Mouse (Mus musculus): Measurements from ENCODE around the gene Gm10188. TPM values are rescaled to one million over a fixed set of nuclear protein-coding genes. Genes with fewer than 3 reads are reported as not detected.

The Gm10188 gene
- polyA plus RNA-seq, 1 experiment, result not detected

- Histone ChIP-seq H3K4me3 (replicated peaks; ENCODE audit: extremely low read depth, low read depth, low read length) (no peak overlapping the region), H3K4me1 (ENCODE audit: control insufficient read depth, insufficient read depth, low read length) (peaks cover 4% of the 10 kb centered on the region)
- WGBS, result 87% methylated on average over 6 of the region's 6 CpGs
Measured at GRCm38 (mm10) chr1:132199244-132199643, 30.3 kb downstream of the Gm10188 start.

GRCm38 (mm10) chr1:132198401-132199071 is 31.0 kb downstream of the Gm10188 start:
- WGBS, result 89% methylated on average over 16 of the region's 16 CpGs
- Histone ChIP-seq H3K4me3 (replicated peaks; ENCODE audit: extremely low read depth, low read depth, low read length) (no peak overlapping the region), H3K4me1 (ENCODE audit: control insufficient read depth, insufficient read depth, low read length) (peaks cover 4% of the 10 kb centered on the region)
- no peak for TF ChIP-seq POLR2A (IDR thresholded peaks at IDR 0.05; ENCODE audit: borderline replicate concordance, extremely low read depth, low read depth, low read length)
- TF ChIP-seq CTCF (IDR thresholded peaks at IDR 0.05; ENCODE audit: insufficient read depth, low read length), result no peak
- no peak for DNase-seq

More at GRCm38 (mm10) chr1:132199244-132199643, 30.3 kb downstream of the Gm10188 start:
- DNase-seq, result no peak
- TF ChIP-seq CTCF (IDR thresholded peaks at IDR 0.05; ENCODE audit: insufficient read depth, low read length), result no peak
- TF ChIP-seq POLR2A (IDR thresholded peaks at IDR 0.05; ENCODE audit: borderline replicate concordance, extremely low read depth, low read depth, low read length), result no peak

- WGBS, result 39% methylated on average over 9 of the region's 9 CpGs
- H3K4me1 ChIP-seq (ENCODE audit: control insufficient read depth, insufficient read depth, low read length), result peaks cover 4% of the 10 kb centered on the region
- TF ChIP-seq POLR2A (IDR thresholded peaks at IDR 0.05; ENCODE audit: borderline replicate concordance, extremely low read depth, low read depth, low read length), result no peak
- DNase-seq, result no peak
- H3K4me3 ChIP-seq (replicated peaks; ENCODE audit: extremely low read depth, low read depth, low read length), result no peak overlapping the region
Measured at GRCm38 (mm10) chr1:132197666-132198065, 31.9 kb downstream of the Gm10188 start.

- no peak overlapping the region for H3K4me3 ChIP-seq (replicated peaks; ENCODE audit: extremely low read depth, low read depth, low read length)
- DNase-seq, result no peak
- 42% methylated on average over 7 of the region's 7 CpGs for WGBS
- H3K4me1 ChIP-seq (ENCODE audit: control insufficient read depth, insufficient read depth, low read length), result peaks cover 4% of the 10 kb centered on the region
- no peak for TF ChIP-seq CTCF (IDR thresholded peaks at IDR 0.05; ENCODE audit: insufficient read depth, low read length)
- no peak for TF ChIP-seq POLR2A (IDR thresholded peaks at IDR 0.05; ENCODE audit: borderline replicate concordance, extremely low read depth, low read depth, low read length)
Measured at GRCm38 (mm10) chr1:132196337-132196736, 33.2 kb downstream of the Gm10188 start.

- Histone ChIP-seq H3K4me3 (replicated peaks; ENCODE audit: extremely low read depth, low read depth, low read length) (no peak overlapping the region), H3K4me1 (ENCODE audit: control insufficient read depth, insufficient read depth, low read length) (peaks cover 4% of the 10 kb centered on the region)
- no peak for DNase-seq
- no peak for TF ChIP-seq CTCF (IDR thresholded peaks at IDR 0.05; ENCODE audit: insufficient read depth, low read length)
- TF ChIP-seq POLR2A (IDR thresholded peaks at IDR 0.05; ENCODE audit: borderline replicate concordance, extremely low read depth, low read depth, low read length), result no peak
- WGBS, result 56% methylated on average over 5 of the region's 5 CpGs
Measured at GRCm38 (mm10) chr1:132195681-132196080, 33.9 kb downstream of the Gm10188 start.

GRCm38 (mm10) chr1:132195100-132195499 is 34.5 kb downstream of the Gm10188 start:
- WGBS, result 58% methylated on average over 9 of the region's 9 CpGs
- H3K4me3 ChIP-seq (replicated peaks; ENCODE audit: extremely low read depth, low read depth, low read length), result no peak overlapping the region
- H3K4me1 ChIP-seq (ENCODE audit: control insufficient read depth, insufficient read depth, low read length), result peaks cover 4% of the 10 kb centered on the region
- no peak for TF ChIP-seq CTCF (IDR thresholded peaks at IDR 0.05; ENCODE audit: insufficient read depth, low read length)
- no peak for TF ChIP-seq POLR2A (IDR thresholded peaks at IDR 0.05; ENCODE audit: borderline replicate concordance, extremely low read depth, low read depth, low read length)
- no peak for DNase-seq

GRCm38 (mm10) chr1:132194624-132195023 is 34.9 kb downstream of the Gm10188 start:
- Histone ChIP-seq H3K4me1 (ENCODE audit: control insufficient read depth, insufficient read depth, low read length) (peaks cover 4% of the 10 kb centered on the region), H3K4me3 (replicated peaks; ENCODE audit: extremely low read depth, low read depth, low read length) (no peak overlapping the region)
- DNase-seq, result no peak
- no peak for TF ChIP-seq CTCF (IDR thresholded peaks at IDR 0.05; ENCODE audit: insufficient read depth, low read length)
- TF ChIP-seq POLR2A (IDR thresholded peaks at IDR 0.05; ENCODE audit: borderline replicate concordance, extremely low read depth, low read depth, low read length), result no peak
- 49% methylated on average over 3 of the region's 3 CpGs for WGBS

GRCm38 (mm10) chr1:132193806-132194205 is 35.8 kb downstream of the Gm10188 start:
- no peak overlapping the region for H3K4me3 ChIP-seq (replicated peaks; ENCODE audit: extremely low read depth, low read depth, low read length)
- 70% methylated on average over 3 of the region's 3 CpGs for WGBS
- TF ChIP-seq POLR2A (IDR thresholded peaks at IDR 0.05; ENCODE audit: borderline replicate concordance, extremely low read depth, low read depth, low read length), result no peak
- no peak for TF ChIP-seq CTCF (IDR thresholded peaks at IDR 0.05; ENCODE audit: insufficient read depth, low read length)
- DNase-seq, result no peak
- peaks cover 4% of the 10 kb centered on the region for H3K4me1 ChIP-seq (ENCODE audit: control insufficient read depth, insufficient read depth, low read length)

- H3K4me1 ChIP-seq (ENCODE audit: control insufficient read depth, insufficient read depth, low read length), result peaks cover 4% of the 10 kb centered on the region
- no peak overlapping the region for H3K4me3 ChIP-seq (replicated peaks; ENCODE audit: extremely low read depth, low read depth, low read length)
- TF ChIP-seq CTCF (IDR thresholded peaks at IDR 0.05; ENCODE audit: insufficient read depth, low read length) (no peak), POLR2A (IDR thresholded peaks at IDR 0.05; ENCODE audit: borderline replicate concordance, extremely low read depth, low read depth, low read length) (no peak)
- WGBS, result 23% methylated on average over 16 of the region's 16 CpGs
- DNase-seq, result no peak
Measured at GRCm38 (mm10) chr1:132191786-132192680, 37.5 kb downstream of the Gm10188 start.
